8 mouse cellular contexts compared by ENCODE assay signal in the genomic region with DNA sequence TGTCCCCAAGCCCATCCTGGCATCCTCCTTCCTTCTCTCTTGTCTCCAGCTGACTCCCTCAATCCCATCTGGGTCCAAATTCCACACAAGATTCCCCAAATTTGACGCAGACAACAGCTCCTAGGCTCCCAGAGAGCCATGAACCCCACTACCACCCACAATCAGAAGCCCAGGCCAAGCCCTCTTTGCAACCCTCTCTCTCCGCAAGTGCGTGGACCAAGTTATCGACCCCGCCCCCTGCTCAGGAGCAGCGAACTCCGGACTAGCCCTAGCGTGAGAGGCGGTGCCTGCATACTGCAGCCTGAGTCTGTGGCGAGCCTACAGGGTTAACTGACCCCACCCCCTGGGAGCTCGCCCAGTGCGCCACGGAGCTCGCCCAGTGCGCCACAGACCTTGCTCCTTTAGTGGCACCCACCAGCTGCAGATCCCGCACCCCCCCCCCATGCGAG. TPM values are rescaled to one million over a fixed set of nuclear protein-coding genes. Genes with fewer than 3 reads are reported as not detected.
DNase-seq lines count a peak whose midpoint lies in the region; ATAC-seq lines count a peak whose summit lies in the region.

No protein-coding gene starts in this region.

- WGBS in limb, embryonic 11.5 days = under 1% methylated on average over 17 of the region's 17 CpGs

- H3K9ac ChIP-seq in limb, embryonic 11.5 days (ENCODE audit: low read length) = no peak overlapping the region

- no peaks in the 10 kb centered on the region for H3K36me3 ChIP-seq in limb, embryonic 11.5 days (ENCODE audit: control insufficient read depth, insufficient read depth, low read length)

- peak overlapping the region; percentile 58; the same call in 1 of the 2 replicates for H3K4me2 ChIP-seq in limb, embryonic 11.5 days (ENCODE audit: low read depth, severe bottlenecking)

- peaks cover 15% of the 10 kb centered on the region for H3K4me1 ChIP-seq in limb, embryonic 11.5 days (ENCODE audit: control insufficient read depth, insufficient read depth, low read length)

- peaks cover 59% of the 10 kb centered on the region for H3K27me3 ChIP-seq in limb, embryonic 11.5 days (ENCODE audit: control insufficient read depth, insufficient read depth, low read length)

- H3K27ac ChIP-seq in limb, embryonic 11.5 days (replicated peaks; ENCODE audit: low read depth, low read length) = no peak overlapping the region

- ATAC-seq in limb, embryonic 11.5 days (ENCODE audit: insufficient number of reproducible peaks, low FRiP score, low TSS enrichment, low read depth) = peak; percentile 44

- H3K9me3 ChIP-seq in limb, embryonic 11.5 days (ENCODE audit: control insufficient read depth, low read length) = no peaks in the 10 kb centered on the region

- peak overlapping the region; percentile 30; the same call in 1 of the 2 replicates for H3K4me3 ChIP-seq in limb, embryonic 11.5 days (ENCODE audit: low read depth, low read length)

- DNase-seq in cerebellum, adult 11 months = peak; percentile 47
- DNase-seq in cerebellum, postnatal 4 days (ENCODE audit: low spot score in 2 of 2) = no peak
- DNase-seq in testis, postnatal 10 days (ENCODE audit: low spot score) = peak; percentile 42
- DNase-seq in testis, postnatal 14 days (ENCODE audit: low spot score) = no peak
- peak; percentile 53 for DNase-seq in limb, embryonic 11.5 days (ENCODE audit: low spot score)
- peak; percentile 8 for DNase-seq in retina, embryonic 14.5 days (ENCODE audit: low spot score)
- no peak for DNase-seq in layer of hippocampus, adult 18-20 months (ENCODE audit: low spot score in 2 of 2)
- no peak for DNase-seq in gastrocnemius, postnatal 4 days (ENCODE audit: low spot score in 2 of 2)

RNA-seq across cellular contexts. Expression of a gene that starts 2.6 kb away (rescaled TPM):
- polyA plus RNA-seq in limb, embryonic 11.5 days (2014; fragmentation: Nextera tagmentation; extraction: Ambion mirVana) = 0.16 TPM in 1 of 2 replicates, not detected in the other
- total RNA-seq in layer of hippocampus, adult 18-20 months (2021) = 100 to 1,000 TPM; 327 to 355 TPM
- under 1 TPM; 0.37 to 0.54 TPM for total RNA-seq in gastrocnemius, postnatal 4 days (2021)

Comparison
In these comparisons a context has a peak if more than half of its experiments do, and no peak if none do; other contexts are left out.
1. DNase-seq: peak in cerebellum, adult 11 months (single experiment), testis, postnatal 10 days (single experiment), limb, embryonic 11.5 days (single experiment) and retina, embryonic 14.5 days (single experiment); none in cerebellum, postnatal 4 days (0 of 2), testis, postnatal 14 days (single experiment), layer of hippocampus, adult 18-20 months (0 of 2) and gastrocnemius, postnatal 4 days (0 of 2).
2. RNA of a gene that starts 2.6 kb away (total RNA-seq): 327 to 355 TPM in layer of hippocampus, adult 18-20 months; 0.37 to 0.54 TPM in gastrocnemius, postnatal 4 days; every median in the first group is over 100 times any median in the second.